Mouse (Mus musculus): ENCODE data around the gene Col23a1.

Col23a1 gene

DNA sequence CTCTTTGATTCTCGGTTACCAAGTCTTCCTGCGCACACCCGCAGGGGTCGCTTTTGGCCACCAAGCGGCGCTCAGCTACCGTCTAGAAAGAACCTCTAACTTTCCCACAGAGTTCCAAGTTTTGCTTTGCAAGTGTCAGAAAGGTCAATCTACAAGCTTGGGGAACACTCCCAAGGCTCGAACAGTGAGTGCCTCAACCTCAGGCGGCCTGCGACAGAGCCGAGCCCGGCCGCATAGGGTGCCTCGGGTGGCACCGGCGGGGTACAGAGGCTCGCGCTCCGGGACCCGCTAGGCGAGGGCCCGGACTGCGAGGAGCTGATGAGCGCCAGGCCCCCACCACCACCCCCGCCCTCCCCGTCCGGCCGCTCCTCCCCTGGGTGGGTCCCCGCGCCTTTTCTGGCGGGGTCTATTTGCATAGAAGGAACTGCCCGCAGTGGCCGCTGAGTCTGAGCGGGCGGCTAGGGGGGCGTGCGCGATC lies at the start of gene Col23a1:
Col23a1 (plus strand) TSS at position 357 of the 478 bp plus-strand sequence.
- peak; percentile 57 for DNase-seq (ENCODE audit: low read depth)

DNA sequence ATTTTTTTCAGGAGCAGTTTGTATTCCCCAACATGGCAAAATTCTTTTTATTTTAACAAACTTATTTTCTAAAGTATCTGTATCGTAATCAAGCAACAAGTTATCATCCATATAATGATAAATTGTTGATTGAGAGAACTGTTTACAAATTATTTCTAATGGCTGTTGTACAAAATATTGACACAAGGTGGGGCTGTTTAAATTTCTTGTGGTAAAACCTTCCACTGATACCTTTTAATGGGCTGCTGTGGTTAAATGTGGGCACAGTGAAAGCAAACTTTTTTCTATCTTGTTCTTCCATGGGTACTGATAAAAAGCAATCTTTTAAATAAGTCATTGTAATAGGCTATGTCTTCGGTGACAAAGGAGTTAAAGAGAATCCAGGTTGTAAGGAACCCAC lies 46.8 kb upstream of the Col23a1 start:
- no peak for DNase-seq (ENCODE audit: low read depth)

DNA sequence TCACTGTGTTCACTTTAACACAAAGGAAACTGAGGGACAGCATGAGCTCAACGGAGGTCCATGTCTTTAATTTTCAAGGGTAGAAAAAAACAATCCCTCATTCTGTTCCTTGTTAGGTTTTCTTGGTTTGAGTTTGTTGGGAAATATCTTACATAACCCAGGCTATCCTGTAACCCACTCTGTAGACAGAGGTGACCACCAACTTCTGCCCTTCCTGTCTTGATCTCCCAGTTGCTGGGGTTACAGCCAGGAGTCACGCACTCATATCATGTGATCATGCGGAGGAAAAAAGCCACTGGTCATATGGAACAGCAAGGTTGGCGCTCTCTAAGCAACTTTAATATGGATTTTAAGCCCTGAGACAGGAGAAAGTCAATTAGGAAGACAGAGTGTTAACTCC lies 32.7 kb upstream of the Col23a1 start:
- DNase-seq (ENCODE audit: low read depth) = no peak

DNA sequence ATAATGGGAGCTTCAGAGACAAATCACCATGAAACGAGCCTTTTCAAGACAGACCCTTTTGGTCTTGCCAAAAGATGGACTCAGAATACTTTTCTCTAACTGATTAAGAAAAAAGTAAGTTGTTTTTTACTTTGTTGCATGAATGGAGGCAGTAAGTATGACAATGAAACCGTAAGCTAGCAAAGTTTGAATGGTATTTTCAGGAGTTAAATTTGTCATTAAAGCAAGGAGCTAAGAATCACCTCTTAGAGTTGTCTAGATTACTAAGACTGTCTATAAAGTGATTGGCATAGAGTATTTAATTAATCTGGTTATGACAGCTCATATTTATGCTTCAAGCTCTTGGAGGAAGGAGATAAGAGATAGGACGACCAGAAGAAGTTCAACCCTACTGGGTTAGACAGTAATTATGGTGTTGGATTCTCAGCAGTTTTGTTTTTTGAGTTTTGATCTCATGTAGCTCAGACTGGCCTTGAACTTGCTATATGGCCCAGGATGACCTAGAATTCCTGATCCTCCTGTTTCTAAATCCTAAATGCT lies 28.0 kb upstream of the Col23a1 start, which contains the start of gene Clk4:
Clk4 (plus strand) TSS at position 51 of the 540 bp plus-strand sequence.
- DNase-seq (ENCODE audit: low read depth) = no peak

DNA sequence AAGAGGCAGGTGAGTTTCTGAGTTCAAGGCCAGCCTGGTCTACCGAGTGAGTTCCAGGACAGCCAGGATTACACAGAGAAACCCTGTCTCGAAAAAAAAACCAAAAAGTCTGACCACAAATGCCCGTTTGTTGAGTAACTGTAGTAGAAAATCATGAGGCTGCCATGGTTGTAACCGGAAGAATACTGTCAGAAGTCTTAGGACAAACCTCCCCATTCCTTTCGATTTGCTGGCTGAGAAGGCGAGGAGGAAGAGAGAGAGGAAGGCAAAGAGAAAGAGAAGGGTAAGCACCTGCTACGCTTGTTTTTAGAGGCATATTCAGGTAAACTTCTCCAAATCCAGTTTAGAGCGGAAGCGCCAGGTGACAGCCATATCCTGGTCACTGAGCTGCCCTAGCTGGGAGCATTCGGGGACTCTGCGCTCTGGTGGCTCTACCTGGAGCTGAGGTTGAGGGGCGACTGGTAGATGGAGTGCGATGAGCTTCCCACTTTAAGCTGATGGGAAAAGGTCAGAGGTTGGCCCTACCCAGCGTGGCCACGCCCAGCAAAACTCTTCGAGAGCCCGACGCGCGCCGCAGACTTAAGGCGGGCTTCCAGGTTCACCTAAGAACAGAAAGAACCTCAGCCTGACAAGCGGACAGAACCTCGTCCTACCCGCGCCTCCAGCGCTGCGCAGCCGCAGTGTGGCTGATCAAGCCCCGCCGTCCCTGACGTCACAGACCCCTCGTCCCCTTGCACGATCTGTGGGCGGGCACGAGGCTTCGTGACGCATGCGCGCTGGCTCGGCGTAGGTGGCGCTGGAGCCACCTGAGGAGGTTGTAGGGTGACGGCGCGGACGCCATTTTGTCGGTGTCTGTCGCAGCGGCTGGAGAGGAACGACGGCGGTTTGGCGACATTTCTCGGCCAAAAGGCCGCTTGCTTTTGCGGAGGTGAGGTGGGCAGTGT lies 27.1 kb upstream of the Col23a1 start, which contains the start of gene BC049762:
BC049762 (minus strand) TSS at position 705 of the 944 bp plus-strand sequence.
- peak; percentile 97 for DNase-seq (ENCODE audit: low read depth)

DNA sequence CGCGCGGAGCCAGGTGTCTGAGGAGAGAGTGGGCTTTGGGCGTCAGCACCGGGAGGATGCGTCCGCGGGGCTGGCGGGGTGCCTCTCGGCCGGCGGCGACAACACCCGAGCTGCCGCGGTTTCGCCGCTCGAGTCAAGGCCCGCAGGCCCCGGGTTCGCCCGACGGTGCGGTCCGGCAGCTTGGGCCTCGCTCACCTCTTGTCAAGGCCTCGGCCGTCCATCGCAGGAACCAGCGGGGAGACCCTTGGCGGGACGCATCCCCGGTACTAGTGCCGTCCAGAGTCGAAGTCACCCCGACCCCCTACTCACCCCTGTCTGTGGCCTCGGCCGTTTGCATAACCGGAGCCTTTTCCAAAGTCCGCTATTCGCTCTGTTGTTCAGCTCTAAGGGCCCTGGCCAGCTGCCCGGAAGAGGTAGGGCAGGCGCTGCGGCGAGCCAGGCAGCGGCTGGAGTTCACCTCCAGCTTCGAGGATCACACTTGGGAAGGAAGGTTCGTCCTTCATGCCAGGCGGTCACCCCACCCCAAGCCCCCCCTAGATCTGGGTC lies 26.4 kb upstream of the Col23a1 start:
- no peak for DNase-seq (ENCODE audit: low read depth)

DNA sequence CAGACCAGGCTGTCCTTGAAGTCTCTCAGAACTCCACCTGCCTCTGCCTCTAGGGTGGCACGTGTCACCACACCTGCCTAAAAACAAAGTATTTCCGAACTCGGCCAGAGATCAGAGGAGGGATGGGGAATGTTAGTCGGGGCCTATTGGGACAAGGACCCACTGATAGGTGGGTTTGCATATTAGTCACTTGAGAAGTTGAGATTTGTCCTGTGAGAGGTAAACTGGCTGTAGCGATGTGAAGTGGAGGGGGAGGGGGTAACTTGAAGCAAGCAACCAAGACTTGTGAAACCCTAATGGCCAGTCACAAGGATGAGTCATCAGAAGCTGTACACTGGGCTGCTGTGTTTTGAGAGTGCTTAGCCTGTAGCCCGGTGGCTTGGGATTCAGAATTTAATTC lies 25.4 kb upstream of the Col23a1 start:
- no peak for DNase-seq (ENCODE audit: low read depth)

DNA sequence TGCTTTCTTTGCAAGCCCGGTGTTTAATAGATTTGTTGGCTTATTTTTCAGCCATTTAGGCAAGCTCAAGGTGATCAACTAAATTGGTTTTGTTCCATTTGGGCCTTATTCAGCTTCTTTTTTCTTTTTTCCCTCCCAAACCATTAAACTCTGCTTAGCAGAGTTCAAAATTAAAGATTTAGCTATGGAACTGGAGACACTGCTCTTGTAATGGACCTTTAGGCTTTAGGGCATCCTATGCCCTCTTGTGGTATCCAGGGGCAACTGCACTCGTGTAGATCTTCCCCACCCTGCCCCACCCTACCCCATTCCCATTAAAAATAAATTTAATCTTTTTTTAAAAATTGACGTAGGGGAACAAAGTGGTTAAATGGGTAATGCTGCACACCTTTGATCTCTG lies 24.4 kb upstream of the Col23a1 start:
- DNase-seq (ENCODE audit: low read depth) = no peak

DNA sequence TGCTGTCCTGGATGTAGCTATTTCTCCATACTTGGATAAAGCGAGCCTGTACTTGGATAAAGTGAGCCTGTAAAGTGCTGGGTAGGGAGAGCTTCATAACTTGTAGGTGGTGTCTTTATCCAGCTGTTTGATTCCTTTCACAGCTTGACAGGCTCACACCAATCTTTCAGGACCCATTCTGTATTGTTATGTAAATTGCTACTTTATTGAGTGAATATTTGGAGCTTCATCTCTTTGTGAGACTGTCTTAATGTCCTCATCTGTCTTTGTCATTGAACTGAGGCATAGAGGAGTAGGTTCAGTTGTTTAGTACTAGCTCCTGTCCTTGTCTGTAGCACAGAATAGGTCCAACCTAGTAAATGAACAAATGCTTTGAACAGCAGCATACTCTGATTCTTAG lies 15.3 kb upstream of the Col23a1 start:
- no peak for DNase-seq (ENCODE audit: low read depth)

DNA sequence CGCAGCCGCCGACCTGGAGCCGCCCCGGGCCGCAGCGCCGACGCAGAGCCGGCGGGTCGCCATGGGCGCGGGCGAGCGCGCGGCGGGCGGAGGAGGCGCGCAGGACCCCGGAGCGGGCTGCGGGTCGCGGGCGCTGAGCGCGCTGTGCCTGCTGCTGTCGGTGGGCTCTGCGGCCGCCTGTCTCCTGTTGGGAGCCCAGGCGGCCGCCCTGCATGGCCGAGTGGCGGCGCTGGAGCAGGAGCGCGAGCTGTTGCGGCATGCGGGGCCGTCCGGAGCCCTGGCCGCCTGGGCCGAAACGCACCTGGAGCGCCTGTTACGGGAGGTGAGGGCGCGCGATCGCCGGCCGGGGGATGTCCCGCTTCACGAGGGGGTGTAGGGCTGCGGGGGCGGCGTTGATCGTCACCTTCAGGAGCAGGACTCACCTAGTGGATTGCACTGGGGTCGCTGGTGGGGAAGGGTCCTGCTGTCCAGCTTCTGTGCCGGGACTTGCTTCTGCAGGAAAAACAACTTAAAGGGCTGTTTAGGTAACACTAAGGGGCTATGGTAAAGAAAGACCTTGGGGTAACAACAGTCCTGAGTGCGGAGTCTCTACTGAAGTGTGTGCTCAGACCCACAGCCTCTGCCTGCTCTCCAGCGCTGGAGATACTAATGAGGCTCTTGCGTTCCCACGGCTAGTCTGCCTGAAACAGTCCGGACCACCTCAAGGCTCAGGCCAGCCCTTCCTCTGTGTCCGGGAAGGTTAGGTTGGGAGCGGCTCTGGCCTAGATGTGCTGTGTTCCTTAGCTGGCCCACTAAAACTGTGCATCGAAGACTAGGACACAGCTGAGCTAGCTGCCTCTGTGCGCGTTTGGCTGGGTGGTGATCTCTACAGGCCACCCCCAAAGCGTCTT lies 591 bp downstream of the Col23a1 start:
- DNase-seq (ENCODE audit: low read depth) = no peak

DNA sequence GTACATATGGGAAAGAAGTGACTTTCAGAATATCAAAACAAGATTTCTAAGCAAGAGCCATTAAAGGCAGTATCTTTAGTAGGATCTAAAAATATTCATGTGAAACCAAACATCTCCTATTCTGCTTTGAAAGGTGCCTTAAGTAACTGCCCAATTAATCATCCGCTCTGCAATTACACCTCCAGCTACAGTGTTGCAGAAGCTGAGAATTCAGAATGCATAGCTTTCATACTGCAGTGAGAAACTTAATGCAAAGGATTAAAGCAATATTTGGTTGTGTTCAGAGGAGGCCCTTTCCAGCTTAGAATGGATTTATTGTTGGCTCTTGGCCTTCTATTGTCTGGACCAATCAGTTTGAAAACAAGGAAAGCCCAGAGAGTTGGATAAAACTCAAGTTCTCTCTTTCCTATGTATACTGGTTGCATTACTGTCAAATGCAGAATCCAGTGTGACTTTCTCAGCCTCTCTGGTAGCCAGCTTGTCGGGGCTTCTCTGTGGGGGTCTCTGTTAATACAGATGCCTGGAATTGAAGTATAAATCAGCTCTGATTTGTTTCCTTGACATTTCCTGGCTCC lies 4.3 kb downstream of the Col23a1 start:
- no peak for DNase-seq (ENCODE audit: low read depth)

DNA sequence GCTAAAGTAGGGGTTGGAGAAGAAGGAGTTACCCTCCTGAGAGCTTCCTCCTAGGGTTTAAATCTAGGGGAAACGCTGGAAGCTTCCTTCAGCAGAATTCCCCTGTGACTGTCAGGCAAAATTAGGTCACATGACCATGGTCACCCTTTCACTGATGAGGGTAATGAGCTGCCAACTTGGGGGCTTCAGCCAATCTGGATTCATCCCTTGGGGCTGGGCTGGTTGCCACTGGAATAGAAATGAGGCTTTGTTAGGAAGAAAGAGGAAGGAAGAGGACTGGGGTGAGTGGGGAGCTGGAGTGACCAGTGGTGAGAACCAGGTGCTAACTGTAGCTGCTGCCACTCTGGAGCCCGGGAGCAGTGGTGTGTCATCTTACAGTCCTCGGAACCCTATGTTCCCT lies 6.0 kb downstream of the Col23a1 start:
- no peak for DNase-seq (ENCODE audit: low read depth)

DNA sequence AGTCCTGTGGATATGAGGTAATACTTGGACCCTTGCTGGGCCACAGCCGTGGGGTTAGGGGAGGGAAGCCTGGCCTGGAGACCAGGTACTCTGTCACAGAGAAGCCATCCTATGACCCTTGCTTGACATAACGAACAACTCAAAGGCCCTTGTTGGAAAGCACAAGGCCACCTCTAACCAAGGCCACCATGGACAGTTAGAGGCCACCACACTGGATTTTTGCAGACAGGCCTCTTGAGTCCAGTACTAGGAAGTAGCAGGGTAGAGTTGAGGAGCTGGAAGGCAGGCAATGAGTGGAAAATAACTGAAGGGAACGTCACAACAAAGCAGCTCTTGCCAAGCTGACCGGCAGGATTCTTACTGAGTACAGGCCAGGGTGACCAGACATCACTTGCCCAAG lies 9.0 kb downstream of the Col23a1 start:
- no peak for DNase-seq (ENCODE audit: low read depth)

DNA sequence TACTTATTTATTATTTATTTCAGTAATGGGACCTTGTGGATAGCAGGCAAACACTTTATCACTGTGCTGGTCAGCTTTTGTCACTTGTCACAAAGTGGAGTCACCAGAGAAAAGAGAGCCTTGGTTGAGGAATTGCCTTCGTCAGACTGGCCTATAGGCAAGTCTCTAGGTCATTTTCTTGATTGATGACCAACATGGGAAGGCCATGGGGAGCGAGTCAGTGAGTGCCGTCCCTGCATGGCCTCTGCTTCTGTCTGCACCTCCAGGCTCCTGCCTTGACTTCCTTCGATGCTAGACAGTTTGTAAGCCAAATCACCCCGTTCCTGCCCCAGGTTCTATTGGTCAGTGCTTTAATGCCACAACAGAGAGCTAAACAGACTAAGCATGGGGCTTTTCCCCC lies 12.7 kb downstream of the Col23a1 start:
- no peak for DNase-seq (ENCODE audit: low read depth)

DNA sequence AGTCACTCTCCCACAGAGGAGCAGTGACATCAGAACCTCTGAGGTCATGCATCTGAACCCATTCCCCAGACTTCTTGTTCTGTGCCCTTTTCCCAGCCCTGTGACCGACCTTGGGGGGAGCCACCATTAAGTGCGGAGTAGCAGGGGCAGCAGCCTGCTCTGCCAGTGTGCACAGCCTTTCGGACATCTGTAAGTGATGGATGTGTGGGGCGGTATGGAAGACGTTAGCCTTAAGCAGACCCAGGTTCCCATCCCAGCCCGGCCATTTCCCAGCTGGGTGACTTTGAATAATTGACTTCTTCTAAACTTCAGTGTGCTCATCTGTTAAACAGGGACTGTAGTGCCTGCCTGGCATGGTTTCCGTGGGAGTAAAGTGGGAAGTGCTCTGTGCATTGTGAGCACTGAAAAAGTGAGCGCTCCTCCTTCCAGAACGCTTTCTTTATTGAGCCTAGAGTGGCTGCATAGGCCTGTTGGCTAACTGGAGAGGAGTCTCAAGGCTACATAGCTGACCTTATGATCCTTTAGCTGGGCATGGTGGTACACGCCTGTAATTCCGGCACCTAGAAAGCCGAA lies 14.3 kb downstream of the Col23a1 start:
- DNase-seq (ENCODE audit: low read depth) = no peak

DNA sequence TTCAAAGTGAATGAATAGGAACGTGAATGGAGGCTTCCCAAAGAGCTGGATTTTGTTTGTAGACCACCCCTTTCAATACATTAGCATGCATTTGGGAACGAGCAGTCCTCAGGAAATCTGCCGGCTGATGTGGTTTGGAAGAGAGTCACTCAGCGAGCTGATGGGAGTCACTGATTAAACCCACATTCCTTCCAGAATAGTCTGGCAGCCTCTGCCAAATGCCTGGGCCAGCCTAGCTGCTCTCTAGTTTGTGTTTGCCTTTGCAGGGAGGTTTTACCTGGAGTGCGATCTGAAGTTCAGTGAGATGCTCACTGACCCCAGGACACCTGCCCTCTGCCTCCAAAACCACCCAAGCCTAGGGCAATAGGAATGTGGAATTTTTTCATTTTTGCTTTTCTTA lies 18.6 kb downstream of the Col23a1 start:
- no peak for DNase-seq (ENCODE audit: low read depth)

DNA sequence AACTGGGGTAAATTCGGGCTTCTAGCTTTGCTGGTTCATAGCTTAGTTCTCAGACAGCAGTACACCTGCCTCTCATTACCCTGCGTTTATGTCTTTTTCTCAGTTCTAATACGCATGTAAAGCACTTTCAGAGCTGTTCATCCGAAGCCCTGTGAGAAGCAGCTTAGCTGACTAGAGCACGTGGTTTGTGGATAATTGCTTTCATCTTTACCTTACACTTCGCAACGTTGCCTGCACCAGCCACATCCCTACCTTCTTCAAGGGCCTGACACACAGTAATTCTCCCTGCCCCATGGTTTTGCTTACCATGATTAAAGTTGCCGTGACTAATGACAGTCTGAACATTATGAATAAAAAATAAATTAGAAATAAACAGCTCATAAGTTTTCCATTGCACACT lies 22.1 kb downstream of the Col23a1 start:
- no peak for DNase-seq (ENCODE audit: low read depth)

DNA sequence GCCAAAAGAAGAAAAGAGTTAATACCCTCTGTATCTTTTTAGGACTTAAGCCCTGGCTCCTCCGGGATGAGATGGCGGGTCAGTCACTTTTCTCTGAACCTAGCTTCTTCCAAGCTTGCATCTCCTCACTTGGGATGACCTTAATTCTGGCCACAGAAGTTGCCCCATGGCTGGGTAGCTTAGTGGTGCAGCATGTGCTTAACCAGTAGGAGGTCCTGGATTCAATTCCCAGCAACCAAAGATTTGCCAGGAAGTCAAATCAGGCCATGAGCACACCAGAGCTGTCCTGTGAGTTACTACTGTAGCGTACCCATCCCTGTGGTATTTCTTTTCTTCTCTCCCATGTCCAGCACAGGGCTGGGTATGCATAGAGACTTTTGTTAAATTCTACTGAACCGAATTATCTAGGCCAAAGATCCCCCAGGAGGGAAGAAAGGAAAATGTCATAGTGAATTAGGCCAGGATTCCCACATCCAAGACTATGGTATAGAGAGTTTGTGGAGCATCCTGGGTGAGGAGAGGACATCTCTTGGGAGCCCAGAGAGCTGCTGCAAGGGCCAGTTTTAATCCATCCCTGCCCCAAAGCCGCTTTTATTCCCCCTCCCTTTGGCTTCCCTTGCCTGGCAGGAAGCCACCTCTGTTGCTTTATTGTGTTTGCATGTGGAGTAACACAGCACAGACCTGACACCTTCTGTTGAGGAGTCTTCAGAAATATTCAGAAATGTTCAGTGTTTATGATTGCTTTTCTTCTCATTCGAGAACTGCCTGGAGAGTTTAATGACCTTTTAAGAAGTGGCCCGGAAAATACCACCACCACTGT lies 26.5 kb downstream of the Col23a1 start:
- no peak for DNase-seq (ENCODE audit: low read depth)

DNA sequence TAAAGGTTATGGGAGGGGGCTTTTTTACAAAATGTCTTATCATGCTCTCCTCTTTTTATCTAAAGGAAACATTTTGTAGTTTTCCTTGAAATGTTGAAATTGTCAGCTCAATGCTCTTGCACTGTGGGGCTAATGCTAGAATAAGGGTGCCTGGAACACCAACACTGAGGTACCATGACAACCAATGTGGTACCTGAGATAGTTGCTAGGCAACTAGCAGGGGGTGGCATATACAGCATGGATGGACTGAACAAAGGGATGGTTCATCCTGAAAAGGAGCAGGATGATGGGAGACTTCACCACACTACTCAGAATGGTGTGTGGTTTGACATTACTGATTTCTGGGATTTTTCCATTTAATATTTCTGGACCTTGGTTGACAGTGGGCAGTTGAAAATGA lies 30.9 kb downstream of the Col23a1 start:
- DNase-seq (ENCODE audit: low read depth) = no peak

DNA sequence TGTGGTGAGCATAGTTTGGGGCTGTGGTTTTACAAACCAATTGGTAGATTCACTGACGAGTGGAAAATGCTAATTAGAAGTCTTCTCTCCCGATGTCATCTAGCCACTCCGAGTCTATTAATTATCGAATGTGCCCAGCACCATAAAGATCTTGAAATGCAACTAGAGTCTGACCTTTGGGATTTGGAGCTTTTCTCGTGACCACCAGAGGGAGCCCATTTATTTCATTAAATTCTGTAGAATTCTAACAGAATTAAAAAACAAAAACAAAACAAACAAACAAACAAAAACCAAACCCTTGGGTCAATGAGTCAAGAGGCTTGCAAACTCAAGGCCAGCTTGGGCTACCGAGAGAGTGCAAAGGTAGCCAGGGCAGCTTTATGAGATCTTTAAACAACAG lies 37.2 kb downstream of the Col23a1 start:
- DNase-seq (ENCODE audit: low read depth) = no peak

Measured in c-Kit-positive CD71-negative TER-119-negative erythroid progenitor cells, embryonic 14.5 days (primary cell).